ENCODE assay signal across 9 mouse cellular contexts in the genomic region with DNA sequence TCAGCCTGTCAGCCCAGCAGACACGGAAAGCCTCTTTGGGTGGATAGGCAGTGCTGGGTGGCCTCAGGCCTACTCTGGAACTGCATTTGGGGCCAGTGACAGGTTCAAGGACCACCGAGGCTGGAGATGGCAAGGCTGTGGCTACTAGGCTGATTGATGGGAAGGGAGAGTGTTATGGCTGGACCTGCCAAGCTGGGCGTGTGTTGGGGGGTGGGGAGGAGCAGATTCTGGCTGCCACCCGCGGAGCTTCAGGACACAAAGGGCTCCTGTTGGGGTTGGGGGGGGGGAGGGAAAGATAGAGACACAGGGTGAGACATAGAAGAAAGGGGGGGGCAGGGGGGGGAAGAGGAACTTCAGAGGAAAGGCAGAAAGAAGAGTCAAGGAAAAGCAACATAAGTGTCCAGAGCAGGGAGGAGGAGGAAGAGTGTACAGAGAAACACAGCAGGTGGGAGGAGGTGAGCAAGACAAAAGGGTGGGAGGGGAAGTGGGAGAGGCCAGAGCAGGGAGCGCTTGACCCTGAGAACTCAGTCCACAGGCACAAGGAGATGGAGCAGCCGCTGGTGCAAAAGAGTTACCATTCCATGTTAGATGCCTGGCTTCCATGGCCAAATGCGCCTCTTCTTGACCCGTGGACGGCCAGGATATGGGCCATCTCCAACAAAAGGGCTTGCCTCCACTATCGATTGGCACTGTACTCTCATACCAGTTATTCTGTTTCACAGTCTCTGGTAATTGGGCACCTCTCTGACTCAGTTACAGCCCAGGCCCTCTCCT. TPM values are rescaled to one million over a fixed set of nuclear protein-coding genes. Genes with fewer than 3 reads are reported as not detected.
DNase-seq lines count a peak whose midpoint lies in the region; ATAC-seq and TF ChIP-seq lines count a peak whose summit lies in the region.
"Had no signal": no experiment of that assay in that cellular context is flagged by ENCODE, and none has a peak within 500 bp of the region (broad histone marks: within the 10 kb centered on the region; RNA-seq: fewer than 3 reads in every experiment).

No protein-coding gene starts in this region.

- no peak for ATAC-seq in heart, embryonic 13.5 days (ENCODE audit: extremely low read depth, insufficient number of reproducible peaks, low FRiP score, low TSS enrichment)
- no peak for ATAC-seq in hindbrain, embryonic 16.5 days
- ATAC-seq in midbrain, postnatal 0 days (ENCODE audit: low FRiP score) = no peak
- ATAC-seq: Patski had no signal

- H3K36me3 ChIP-seq in heart, embryonic 13.5 days = peaks cover 26% of the 10 kb centered on the region
- no peaks in the 10 kb centered on the region; the same call in 1 of the 2 replicates for H3K36me3 ChIP-seq in hindbrain, embryonic 16.5 days (ENCODE audit: control insufficient read depth, insufficient read depth, low read length)
- H3K36me3 ChIP-seq in midbrain, postnatal 0 days (ENCODE audit: insufficient read depth, low read length) = peaks cover 20% of the 10 kb centered on the region

- H3K4me2 ChIP-seq in heart, embryonic 13.5 days = peak overlapping the region; percentile 97
- H3K4me2 ChIP-seq in hindbrain, embryonic 16.5 days (ENCODE audit: low read length) = peak overlapping the region; percentile 95
- peak overlapping the region; percentile 94 for H3K4me2 ChIP-seq in midbrain, postnatal 0 days (ENCODE audit: low read depth, low read length, poor library complexity, severe bottlenecking)

- no peak for TF ChIP-seq CTCF in midbrain, postnatal 0 days (IDR thresholded peaks at IDR 0.05)

- no peaks in the 10 kb centered on the region for H3K9me3 ChIP-seq in heart, embryonic 13.5 days
- no peaks in the 10 kb centered on the region for H3K9me3 ChIP-seq in hindbrain, embryonic 16.5 days (ENCODE audit: control insufficient read depth, low read length)
- H3K9me3 ChIP-seq in midbrain, postnatal 0 days (ENCODE audit: low read length) = no peaks in the 10 kb centered on the region

- H3K9ac ChIP-seq in heart, embryonic 13.5 days = peak overlapping the region; percentile 87
- H3K9ac ChIP-seq in hindbrain, embryonic 16.5 days (ENCODE audit: low read depth, low read length) = peak overlapping the region; percentile 87
- 0 out of 2 replicates have a peak overlapping the region, but pooled peaks have one; percentile 33 for H3K9ac ChIP-seq in midbrain, postnatal 0 days (replicated peaks; ENCODE audit: low read length, poor library complexity, severe bottlenecking)

- H3K27me3 ChIP-seq in heart, embryonic 13.5 days (replicated peaks) = no peaks in the 10 kb centered on the region
- no peaks in the 10 kb centered on the region for H3K27me3 ChIP-seq in hindbrain, embryonic 16.5 days (replicated peaks; ENCODE audit: control insufficient read depth, insufficient read depth, low read length)
- no peaks in the 10 kb centered on the region for H3K27me3 ChIP-seq in midbrain, postnatal 0 days (ENCODE audit: insufficient read depth, low read length)
- H3K27me3 ChIP-seq: Patski had no signal

- WGBS in heart, embryonic 13.5 days = 49% methylated on average over 11 of the region's 11 CpGs
- 28% methylated on average over 11 of the region's 11 CpGs for WGBS in hindbrain, embryonic 16.5 days
- 32% methylated on average over 11 of the region's 11 CpGs for WGBS in midbrain, postnatal 0 days

- peaks cover 38% of the 10 kb centered on the region for H3K4me1 ChIP-seq in heart, embryonic 13.5 days
- H3K4me1 ChIP-seq in hindbrain, embryonic 16.5 days (ENCODE audit: control insufficient read depth, insufficient read depth, low read depth, low read length) = peaks cover 32% of the 10 kb centered on the region
- peaks cover 12% of the 10 kb centered on the region for H3K4me1 ChIP-seq in midbrain, postnatal 0 days (ENCODE audit: insufficient read depth, low read length)

- no peak for DNase-seq in heart, adult 9 months (ENCODE audit: low spot score in 2 of 2)
- peak; percentile 42 to 51 for DNase-seq in cerebellum, postnatal 10 days
- DNase-seq in midbrain, postnatal 0 days (ENCODE audit: low spot score) = no peak
- no peak for DNase-seq in Muller cell, postnatal 12 days (ENCODE audit: inconsistent ontology term)
- no peak for DNase-seq in embryo, embryonic 10.5 days (ENCODE audit: low spot score)
- DNase-seq in frontal cortex, postnatal 10 days (ENCODE audit: low spot score in 2 of 2) = no peak

- no peak overlapping the region for H3K27ac ChIP-seq in heart, embryonic 13.5 days (replicated peaks)
- H3K27ac ChIP-seq in hindbrain, embryonic 16.5 days (ENCODE audit: low read depth, low read length) = no peak overlapping the region
- no peak overlapping the region for H3K27ac ChIP-seq in midbrain, postnatal 0 days (ENCODE audit: low read depth, low read length)

- peak overlapping the region; percentile 67; the same call in 1 of the 2 replicates for H3K4me3 ChIP-seq in heart, embryonic 13.5 days
- H3K4me3 ChIP-seq in hindbrain, embryonic 16.5 days (ENCODE audit: low read length) = peak overlapping the region; percentile 83
- peak overlapping the region; percentile 56 for H3K4me3 ChIP-seq in midbrain, postnatal 0 days (ENCODE audit: low read depth, low read length)

RNA-seq across cellular contexts. Expression of a gene that starts 3.0 kb away (rescaled TPM):
- 52.6 and 56.2 TPM in 2 replicates for polyA plus RNA-seq in heart, embryonic 13.5 days (2015; fragmentation: Nextera tagmentation; extraction: Ambion mirVana)
- 87.7 and 94.6 TPM in 2 replicates for polyA plus RNA-seq in hindbrain, embryonic 16.5 days (2015; fragmentation: Nextera tagmentation; extraction: Ambion mirVana)
- 40.0 and 40.3 TPM in 2 replicates for total RNA-seq in midbrain, postnatal 0 days (2014; rRNA removed)
- polyA plus RNA-seq in midbrain, postnatal 0 days (2015; fragmentation: Nextera tagmentation; extraction: Ambion mirVana) = 72.3 and 84.6 TPM in 2 replicates

RNA-seq across cellular contexts. Expression of a gene that starts 3.1 kb away (rescaled TPM):
- polyA plus RNA-seq in heart, embryonic 13.5 days (2015; fragmentation: Nextera tagmentation; extraction: Ambion mirVana) = 3.9 and 4.3 TPM in 2 replicates
- polyA plus RNA-seq in hindbrain, embryonic 16.5 days (2015; fragmentation: Nextera tagmentation; extraction: Ambion mirVana) = 24.9 and 26.8 TPM in 2 replicates
- total RNA-seq in midbrain, postnatal 0 days (2014; rRNA removed) = 61.9 and 69.4 TPM in 2 replicates
- polyA plus RNA-seq in midbrain, postnatal 0 days (2015; fragmentation: Nextera tagmentation; extraction: Ambion mirVana) = 21.1 and 21.9 TPM in 2 replicates

RNA-seq across cellular contexts. Expression of a gene that starts 18.4 kb away (rescaled TPM):
- polyA plus RNA-seq in heart, embryonic 13.5 days (2015; fragmentation: Nextera tagmentation; extraction: Ambion mirVana) = 0.39 and 0.83 TPM in 2 replicates
- 7.3 and 7.5 TPM in 2 replicates for polyA plus RNA-seq in hindbrain, embryonic 16.5 days (2015; fragmentation: Nextera tagmentation; extraction: Ambion mirVana)
- 17.1 and 18.1 TPM in 2 replicates for total RNA-seq in midbrain, postnatal 0 days (2014; rRNA removed)
- 4.1 TPM in 2 replicates for polyA plus RNA-seq in midbrain, postnatal 0 days (2015; fragmentation: Nextera tagmentation; extraction: Ambion mirVana)

RNA-seq across cellular contexts. Expression of a gene that starts 19.8 kb away (rescaled TPM):
- polyA plus RNA-seq in heart, embryonic 13.5 days (2015; fragmentation: Nextera tagmentation; extraction: Ambion mirVana) = 0.11 and 0.25 TPM in 2 replicates
- polyA plus RNA-seq in hindbrain, embryonic 16.5 days (2015; fragmentation: Nextera tagmentation; extraction: Ambion mirVana) = 0.93 and 1.4 TPM in 2 replicates
- total RNA-seq in midbrain, postnatal 0 days (2014; rRNA removed) = 0.71 and 1.8 TPM in 2 replicates
- 0.76 and 0.81 TPM in 2 replicates for polyA plus RNA-seq in midbrain, postnatal 0 days (2015; fragmentation: Nextera tagmentation; extraction: Ambion mirVana)

RNA-seq across cellular contexts. Expression of a gene that starts 21.5 kb away (rescaled TPM):
- 5.1 and 6.0 TPM in 2 replicates for polyA plus RNA-seq in heart, embryonic 13.5 days (2015; fragmentation: Nextera tagmentation; extraction: Ambion mirVana)
- polyA plus RNA-seq in hindbrain, embryonic 16.5 days (2015; fragmentation: Nextera tagmentation; extraction: Ambion mirVana) = 49.6 and 56.7 TPM in 2 replicates
- 152 and 173 TPM in 2 replicates for total RNA-seq in midbrain, postnatal 0 days (2014; rRNA removed)
- polyA plus RNA-seq in midbrain, postnatal 0 days (2015; fragmentation: Nextera tagmentation; extraction: Ambion mirVana) = 70.9 and 75.9 TPM in 2 replicates

Comparison
In these comparisons a context has a peak if more than half of its experiments do, and no peak if none do; other contexts are left out.
1. H3K9ac ChIP-seq: peak in every context shown above with its lines; median percentile 87 in heart, embryonic 13.5 days; 87 in hindbrain, embryonic 16.5 days; 33 in midbrain, postnatal 0 days.
2. DNase-seq: peak in cerebellum, postnatal 10 days (2 of 2); none in heart, adult 9 months (0 of 2), midbrain, postnatal 0 days (single experiment), Muller cell, postnatal 12 days (single experiment), embryo, embryonic 10.5 days (single experiment) and frontal cortex, postnatal 10 days (0 of 2).
3. Peak in every context shown above with its lines, with median percentiles within 50 percentile points of each other: H3K4me2 ChIP-seq and H3K4me3 ChIP-seq.